Mouse (Mus musculus): Measurements from ENCODE around the gene Enpep. TPM values are rescaled to one million over a fixed set of nuclear protein-coding genes. Genes with fewer than 3 reads are reported as not detected.

Gene Enpep
- polyA plus RNA-seq, 1 experiment from 2014 or later: 0.08 TPM

GRCm38 (mm10) chr3:129308102-129308752, 24.3 kb downstream of the Enpep start:
- Histone ChIP-seq H3K36me3 (no peaks in the 10 kb centered on the region), H3K27me3 (ENCODE audit: insufficient read depth, poor library complexity, severe bottlenecking) (no peaks in the 10 kb centered on the region), H3K27ac (no peak overlapping the region), H3K4me1 (replicated peaks) (no peaks in the 10 kb centered on the region), H3K9me3 (no peaks in the 10 kb centered on the region), H3K4me3 (no peak overlapping the region)
- WGBS: 55% methylated on average over 10 of the region's 10 CpGs
- no peak for DNase-seq (ENCODE audit: low spot score)

GRCm38 (mm10) chr3:129303941-129304340, 28.6 kb downstream of the Enpep start:
- Histone ChIP-seq H3K27ac (no peak overlapping the region), H3K4me3 (no peak overlapping the region), H3K9me3 (no peaks in the 10 kb centered on the region), H3K36me3 (no peaks in the 10 kb centered on the region), H3K27me3 (ENCODE audit: insufficient read depth, poor library complexity, severe bottlenecking) (no peaks in the 10 kb centered on the region), H3K4me1 (replicated peaks) (no peaks in the 10 kb centered on the region)
- DNase-seq (ENCODE audit: low spot score): no peak
- 10% methylated on average over 3 of the region's 3 CpGs for WGBS

GRCm38 (mm10) chr3:129299874-129300273, 32.6 kb downstream of the Enpep start:
- H3K27ac ChIP-seq: no peak overlapping the region
- no peaks in the 10 kb centered on the region for H3K36me3 ChIP-seq
- no peaks in the 10 kb centered on the region for H3K4me1 ChIP-seq (replicated peaks)
- no peak overlapping the region for H3K4me3 ChIP-seq
- no peaks in the 10 kb centered on the region for H3K27me3 ChIP-seq (ENCODE audit: insufficient read depth, poor library complexity, severe bottlenecking)
- 74% methylated on average over 1 of the region's 1 CpGs for WGBS
- H3K9me3 ChIP-seq: no peaks in the 10 kb centered on the region
- DNase-seq (ENCODE audit: low spot score): no peak

GRCm38 (mm10) chr3:129298606-129299005, 33.9 kb downstream of the Enpep start:
- Histone ChIP-seq H3K27me3 (ENCODE audit: insufficient read depth, poor library complexity, severe bottlenecking) (no peaks in the 10 kb centered on the region), H3K4me1 (replicated peaks) (no peaks in the 10 kb centered on the region), H3K36me3 (no peaks in the 10 kb centered on the region), H3K9me3 (no peaks in the 10 kb centered on the region), H3K4me3 (no peak overlapping the region), H3K27ac (no peak overlapping the region)
- DNase-seq (ENCODE audit: low spot score): no peak
- 90% methylated on average over 8 of the region's 8 CpGs for WGBS

- 72% methylated on average over 5 of the region's 5 CpGs for WGBS
- no peak overlapping the region for H3K27ac ChIP-seq
These were observed 35.5 kb downstream of the Enpep start for GRCm38 (mm10) chr3:129296994-129297393.

GRCm38 (mm10) chr3:129295883-129296282, 36.6 kb downstream of the Enpep start:
- Histone ChIP-seq H3K4me1 (replicated peaks) (0 out of 2 replicates have a peak, but pooled peaks cover 4% of the 10 kb centered on the region), H3K9me3 (no peaks in the 10 kb centered on the region), H3K4me3 (no peak overlapping the region), H3K36me3 (no peaks in the 10 kb centered on the region), H3K27me3 (ENCODE audit: insufficient read depth, poor library complexity, severe bottlenecking) (no peaks in the 10 kb centered on the region), H3K27ac (no peak overlapping the region)
- DNase-seq (ENCODE audit: low spot score): no peak
- 54% methylated on average over 2 of the region's 2 CpGs for WGBS

More at GRCm38 (mm10) chr3:129296994-129297393, 35.5 kb downstream of the Enpep start:
- H3K4me1 ChIP-seq (replicated peaks): 0 out of 2 replicates have a peak, but pooled peaks cover 4% of the 10 kb centered on the region
- H3K27me3 ChIP-seq (ENCODE audit: insufficient read depth, poor library complexity, severe bottlenecking): no peaks in the 10 kb centered on the region
- no peak overlapping the region for H3K4me3 ChIP-seq
- no peak for DNase-seq (ENCODE audit: low spot score)
- H3K9me3 ChIP-seq: no peaks in the 10 kb centered on the region
- no peaks in the 10 kb centered on the region for H3K36me3 ChIP-seq

GRCm38 (mm10) chr3:129289536-129289935, 43.0 kb downstream of the Enpep start:
- WGBS: 75% methylated on average over 8 of the region's 8 CpGs
- no peak overlapping the region for H3K4me3 ChIP-seq
- no peaks in the 10 kb centered on the region for H3K9me3 ChIP-seq
- H3K36me3 ChIP-seq: no peaks in the 10 kb centered on the region
- H3K27me3 ChIP-seq (ENCODE audit: insufficient read depth, poor library complexity, severe bottlenecking): no peaks in the 10 kb centered on the region
- 0 out of 2 replicates have a peak, but pooled peaks cover 4% of the 10 kb centered on the region for H3K4me1 ChIP-seq (replicated peaks)
- no peak for DNase-seq (ENCODE audit: low spot score)
- H3K27ac ChIP-seq: no peak overlapping the region

GRCm38 (mm10) chr3:129287140-129287539, 45.4 kb downstream of the Enpep start:
- Histone ChIP-seq H3K36me3 (no peaks in the 10 kb centered on the region), H3K27ac (no peak overlapping the region), H3K4me1 (replicated peaks) (no peaks in the 10 kb centered on the region), H3K9me3 (no peaks in the 10 kb centered on the region), H3K27me3 (ENCODE audit: insufficient read depth, poor library complexity, severe bottlenecking) (no peaks in the 10 kb centered on the region), H3K4me3 (no peak overlapping the region)
- no peak for DNase-seq (ENCODE audit: low spot score)
- 95% methylated on average over 8 of the region's 8 CpGs for WGBS

- H3K36me3 ChIP-seq: no peaks in the 10 kb centered on the region
- DNase-seq (ENCODE audit: low spot score): no peak
- H3K4me1 ChIP-seq (replicated peaks): no peaks in the 10 kb centered on the region
- WGBS: 76% methylated on average over 7 of the region's 7 CpGs
- H3K4me3 ChIP-seq: no peak overlapping the region
- H3K9me3 ChIP-seq: no peaks in the 10 kb centered on the region
- H3K27ac ChIP-seq: no peak overlapping the region
- H3K27me3 ChIP-seq (ENCODE audit: insufficient read depth, poor library complexity, severe bottlenecking): no peaks in the 10 kb centered on the region
These were observed 46.1 kb downstream of the Enpep start for GRCm38 (mm10) chr3:129286426-129286825.

- H3K4me3 ChIP-seq: no peak overlapping the region
- H3K4me1 ChIP-seq (replicated peaks): no peaks in the 10 kb centered on the region
- H3K27me3 ChIP-seq (ENCODE audit: insufficient read depth, poor library complexity, severe bottlenecking): no peaks in the 10 kb centered on the region
- no peaks in the 10 kb centered on the region for H3K36me3 ChIP-seq
- H3K9me3 ChIP-seq: no peaks in the 10 kb centered on the region
- H3K27ac ChIP-seq: no peak overlapping the region
- no peak for DNase-seq (ENCODE audit: low spot score)
- WGBS: 83% methylated on average over 5 of the region's 5 CpGs
These were observed 48.2 kb downstream of the Enpep start for GRCm38 (mm10) chr3:129284326-129284725.

- H3K36me3 ChIP-seq: no peaks in the 10 kb centered on the region
- H3K27ac ChIP-seq: no peak overlapping the region
- no peaks in the 10 kb centered on the region for H3K4me1 ChIP-seq (replicated peaks)
- H3K4me3 ChIP-seq: no peak overlapping the region
- no peak for DNase-seq (ENCODE audit: low spot score)
- WGBS: 94% methylated on average over 8 of the region's 8 CpGs
- no peaks in the 10 kb centered on the region for H3K27me3 ChIP-seq (ENCODE audit: insufficient read depth, poor library complexity, severe bottlenecking)
- H3K9me3 ChIP-seq: no peaks in the 10 kb centered on the region
These were observed 53.1 kb downstream of the Enpep start for GRCm38 (mm10) chr3:129279441-129279840.

GRCm38 (mm10) chr3:129273156-129273831, 59.2 kb downstream of the Enpep start:
- Histone ChIP-seq H3K27ac (no peak overlapping the region), H3K9me3 (no peaks in the 10 kb centered on the region), H3K4me3 (no peak overlapping the region), H3K27me3 (ENCODE audit: insufficient read depth, poor library complexity, severe bottlenecking) (no peaks in the 10 kb centered on the region), H3K4me1 (replicated peaks) (peaks cover 5% of the 10 kb centered on the region; the same call in 1 of the 2 replicates), H3K36me3 (no peaks in the 10 kb centered on the region)
- 82% methylated on average over 6 of the region's 6 CpGs for WGBS
- no peak for DNase-seq (ENCODE audit: low spot score)

GRCm38 (mm10) chr3:129270044-129270443, 62.5 kb downstream of the Enpep start:
- 59% methylated on average over 13 of the region's 13 CpGs for WGBS

More at GRCm38 (mm10) chr3:129270044-129270443, 62.5 kb downstream of the Enpep start:
- DNase-seq (ENCODE audit: low spot score): no peak
- Histone ChIP-seq H3K36me3 (no peaks in the 10 kb centered on the region), H3K4me3 (no peak overlapping the region), H3K27me3 (ENCODE audit: insufficient read depth, poor library complexity, severe bottlenecking) (no peaks in the 10 kb centered on the region), H3K9me3 (no peaks in the 10 kb centered on the region), H3K4me1 (replicated peaks) (peaks cover 5% of the 10 kb centered on the region; the same call in 1 of the 2 replicates), H3K27ac (no peak overlapping the region)

Data from hindbrain, embryonic 10.5 days (tissue).